Mouse (Mus musculus) embryonic fibroblast, embryonic 13.5 days (primary cell): ENCODE results near the gene Heg1.

Experiments used
- CTCF ChIP-seq: IDR thresholded peaks from 2 replicates; pipeline ENCODE4 v1.5.1; 2011; ENCODE audit warnings: mild to moderate bottlenecking, control low read depth, low read length, moderate library complexity, borderline replicate concordance; ENCODE audit not compliant: insufficient read depth
- POLR2A ChIP-seq: IDR thresholded peaks from 2 replicates; pipeline ENCODE4 v1.6.1; 2011; ENCODE audit warnings: low read depth, mild to moderate bottlenecking, control low read depth, low read length, moderate library complexity

DNA sequence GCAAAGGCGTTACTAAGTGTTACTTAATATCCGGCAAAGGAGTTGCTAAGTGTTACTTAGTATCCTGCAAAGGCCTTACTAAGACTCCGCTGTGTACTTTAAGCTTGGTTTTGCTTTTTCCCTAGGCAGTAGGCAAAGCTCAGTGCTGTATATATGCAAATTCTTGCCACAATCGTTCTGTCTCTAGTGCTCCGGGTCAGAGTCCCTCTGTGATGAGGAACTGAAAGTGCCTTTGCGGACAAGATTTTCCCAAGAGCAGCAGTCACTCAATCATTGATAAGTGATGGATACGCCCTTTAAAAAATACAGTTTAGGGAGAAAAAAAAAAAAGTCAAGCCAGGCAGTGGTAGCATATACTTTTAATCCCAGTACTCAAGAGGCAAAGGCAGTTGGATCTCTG, 61.3 kb downstream of the Heg1 start:
- no peak for TF ChIP-seq CTCF
- no peak for TF ChIP-seq POLR2A
